Mouse (Mus musculus) small intestine, adult 2 months (tissue): ENCODE measurements around the gene Tmem205.

Experiments
- CTCF ChIP-seq: fragments of 200-500 bp; IDR thresholded peaks from 2 replicates; pipeline ENCODE4 v1.5.1; 2012; ENCODE audit warnings: low read depth, mild to moderate bottlenecking, control low read depth, inconsistent platforms, low read length, moderate library complexity, mixed read lengths; ENCODE audit not compliant: insufficient replicate concordance, insufficient read length; ENCODE audit errors: extremely low read depth
- POLR2A ChIP-seq: fragments of 200-500 bp; IDR thresholded peaks from 2 replicates; pipeline ENCODE4 v1.6.1; 2012; ENCODE audit warnings: low read depth, mild to moderate bottlenecking, control low read depth, inconsistent platforms, low read length, moderate library complexity

DNA sequence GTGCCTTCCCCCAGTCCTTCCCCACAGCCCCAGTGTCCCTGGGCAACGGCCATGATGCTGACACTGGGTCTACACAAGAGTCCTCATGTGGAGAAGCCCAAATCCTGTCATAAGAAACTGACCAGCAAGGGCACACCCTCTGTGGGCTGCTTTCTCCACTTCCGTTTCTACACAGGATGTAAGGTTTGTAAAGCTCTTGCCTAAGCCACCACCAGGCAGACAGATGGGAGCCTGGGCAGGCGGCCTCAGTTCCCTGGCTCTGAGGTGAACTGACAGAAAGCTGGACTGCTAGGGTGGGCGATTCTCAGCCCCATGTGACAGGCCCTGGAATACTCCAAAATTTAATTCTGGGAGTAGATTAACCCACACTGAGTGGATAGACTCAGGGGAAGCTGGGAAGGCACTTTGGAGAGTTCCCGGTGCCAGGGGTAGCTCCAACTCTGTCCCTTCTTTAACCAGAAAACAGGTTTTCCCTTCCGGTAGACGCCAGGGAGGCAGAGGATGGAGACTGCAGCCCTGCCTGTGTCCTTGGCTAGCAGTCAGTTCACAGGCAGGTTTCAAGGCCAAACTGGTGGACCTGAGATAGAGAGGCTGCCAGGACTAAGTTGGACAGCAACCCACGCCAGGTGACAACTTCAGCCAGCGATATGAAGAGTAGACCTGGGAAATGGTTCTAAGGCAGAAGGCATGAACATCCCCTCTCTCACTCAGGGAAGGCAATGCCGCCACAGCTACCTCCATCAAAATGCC, 17.7 kb downstream of the Tmem205 start:
- TF ChIP-seq POLR2A (no peak), CTCF (no peak)
